Mouse (Mus musculus) small intestine, adult 2 months (tissue): ENCODE data around the gene Lipa.

Experiments
- CTCF ChIP-seq: fragments of 200-500 bp; IDR thresholded peaks from 2 replicates; pipeline ENCODE4 v1.5.1; 2012; ENCODE audit warnings: low read depth, mild to moderate bottlenecking, control low read depth, inconsistent platforms, low read length, moderate library complexity, mixed read lengths; ENCODE audit not compliant: insufficient replicate concordance, insufficient read length; ENCODE audit errors: extremely low read depth
- POLR2A ChIP-seq: fragments of 200-500 bp; IDR thresholded peaks from 2 replicates; pipeline ENCODE4 v1.6.1; 2012; ENCODE audit warnings: low read depth, mild to moderate bottlenecking, control low read depth, inconsistent platforms, low read length, moderate library complexity

DNA sequence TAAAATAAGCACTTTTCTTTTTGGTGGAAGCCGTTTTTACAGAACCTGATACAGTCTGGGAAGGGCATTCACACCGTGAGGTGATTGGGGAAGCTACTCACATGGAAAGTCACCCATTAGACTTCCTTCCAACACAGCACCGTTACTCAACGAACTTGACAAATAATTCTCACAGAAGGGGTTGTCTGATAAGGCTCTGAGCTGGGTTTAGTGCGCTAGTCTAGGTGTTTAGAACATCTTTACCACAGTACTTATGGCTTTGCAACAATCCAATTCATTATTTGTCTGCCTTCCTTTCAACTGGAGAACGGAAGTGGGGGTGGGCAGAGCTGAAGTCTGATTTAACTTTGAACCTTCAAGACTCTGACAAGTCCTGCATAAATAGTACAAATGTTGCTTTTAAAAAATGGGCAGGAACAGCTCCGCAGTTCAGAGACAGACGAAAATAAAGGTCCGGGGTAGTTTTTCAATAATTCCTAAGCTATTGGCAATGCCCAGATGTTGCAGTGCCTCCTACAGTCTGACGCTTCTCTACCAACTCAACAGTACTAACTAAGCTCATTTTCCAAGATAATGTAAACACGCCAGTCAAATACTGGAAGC, 852 bp downstream of the Lipa start:
- TF ChIP-seq POLR2A (no peak), CTCF (no peak)
